Mouse (Mus musculus): Measurements from ENCODE around the gene Hs3st5.

The Hs3st5 gene

DNA sequence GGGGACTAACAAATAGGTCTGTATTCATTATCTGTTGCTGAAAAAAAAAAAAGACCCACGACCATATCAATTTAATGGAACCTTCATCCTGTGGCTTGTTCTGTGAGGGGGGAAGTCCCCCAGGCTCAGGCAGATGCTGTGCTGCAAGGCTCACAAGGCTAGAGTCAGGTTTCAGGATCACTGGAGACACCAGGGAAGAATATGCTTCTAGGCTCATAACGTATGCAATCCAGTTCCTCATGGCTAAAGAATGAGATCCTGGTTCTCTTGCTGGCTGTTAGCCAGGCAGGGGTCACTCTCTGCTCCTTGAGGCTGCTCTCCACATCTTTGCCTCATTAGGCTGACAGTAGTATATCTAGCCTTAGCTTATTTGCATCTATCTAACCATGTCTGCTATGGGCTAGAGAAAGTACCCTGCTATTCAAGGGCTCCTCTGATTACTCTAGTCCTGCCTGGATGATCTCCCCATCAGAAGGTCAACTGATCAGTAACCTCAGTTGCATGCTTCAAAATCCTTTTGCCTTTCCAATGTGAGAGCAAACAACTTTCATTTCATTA is 294.4 kb downstream of the Hs3st5 start:
- DNase-seq (ENCODE audit: low spot score), result no peak

DNA sequence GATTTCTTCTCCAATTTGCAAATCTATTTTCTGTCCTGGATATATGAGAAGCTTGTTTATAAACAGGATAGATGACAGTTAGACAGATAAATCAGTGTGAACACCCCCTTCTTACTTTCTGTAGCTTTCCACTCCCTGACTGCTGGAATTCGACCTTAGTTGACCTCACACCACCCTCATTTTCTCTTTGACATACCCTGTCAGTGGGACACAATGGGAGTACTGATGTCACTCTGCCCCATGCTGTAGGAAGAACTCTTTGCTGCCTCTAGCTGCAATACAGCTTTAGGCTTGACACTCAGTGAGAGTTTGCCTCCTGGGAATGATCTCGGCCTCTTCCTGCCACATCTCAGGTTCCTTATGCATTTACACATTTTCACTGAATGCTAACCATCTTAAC is 297.1 kb downstream of the Hs3st5 start:
- no peak for DNase-seq (ENCODE audit: low spot score)

DNA sequence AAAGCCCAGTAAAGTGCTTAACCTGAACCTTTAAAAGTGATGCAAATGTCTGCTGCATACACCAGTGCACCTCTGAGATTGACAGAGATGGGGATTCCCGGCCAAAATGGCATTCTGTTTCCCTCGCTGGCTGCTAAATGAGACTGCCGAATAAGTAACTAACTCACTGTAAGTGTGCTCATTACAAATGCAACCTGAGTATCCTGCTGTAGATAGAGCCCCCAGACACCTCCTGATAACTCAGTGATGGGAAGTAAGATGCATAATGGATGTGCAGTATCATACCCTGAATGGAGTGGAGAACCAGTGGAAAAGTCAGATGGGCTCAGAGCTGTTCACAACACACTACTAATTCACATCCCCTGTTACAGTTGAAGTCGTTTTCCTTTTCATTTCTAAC is 298.7 kb downstream of the Hs3st5 start:
- DNase-seq (ENCODE audit: low spot score), result no peak

DNA sequence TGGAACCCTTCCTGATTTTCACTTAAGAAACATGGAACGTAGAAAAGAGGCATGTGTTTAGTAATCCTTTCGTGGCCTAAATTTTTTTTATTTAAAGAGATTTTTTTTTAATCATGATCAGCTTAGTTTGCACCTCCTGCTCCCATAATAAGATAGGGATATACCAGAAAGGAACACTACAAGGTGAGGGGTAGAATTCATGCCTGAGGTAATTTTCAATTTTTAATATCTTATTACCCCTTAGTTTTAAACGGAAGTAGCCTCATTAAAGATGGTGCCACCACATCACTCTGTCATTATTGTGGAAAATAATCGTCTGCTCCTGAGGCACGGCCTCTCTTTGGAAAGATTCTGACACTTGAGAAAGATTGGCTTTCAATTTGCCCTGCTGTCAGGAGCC is 299.2 kb downstream of the Hs3st5 start:
- no peak for DNase-seq (ENCODE audit: low spot score)

DNA sequence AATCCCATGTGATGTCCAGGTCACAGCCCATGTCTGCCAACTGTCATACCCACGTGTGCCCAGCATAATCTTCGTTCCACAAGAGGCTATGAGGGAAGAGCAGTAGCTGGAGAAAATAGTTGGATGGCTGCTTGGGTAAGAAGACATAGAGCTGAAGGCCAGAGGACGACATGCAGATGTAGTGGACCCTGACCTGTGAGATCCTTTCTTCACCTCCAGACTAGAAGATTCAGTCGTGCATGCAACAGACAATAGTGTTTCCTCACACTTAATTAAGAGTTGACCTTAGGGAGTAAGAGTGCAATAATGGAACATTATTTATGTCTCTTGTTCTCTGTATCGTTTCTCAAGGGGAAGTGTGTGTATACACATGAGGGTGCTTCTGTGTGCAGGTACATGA is 300.4 kb downstream of the Hs3st5 start:
- no peak for DNase-seq (ENCODE audit: low spot score)

DNA sequence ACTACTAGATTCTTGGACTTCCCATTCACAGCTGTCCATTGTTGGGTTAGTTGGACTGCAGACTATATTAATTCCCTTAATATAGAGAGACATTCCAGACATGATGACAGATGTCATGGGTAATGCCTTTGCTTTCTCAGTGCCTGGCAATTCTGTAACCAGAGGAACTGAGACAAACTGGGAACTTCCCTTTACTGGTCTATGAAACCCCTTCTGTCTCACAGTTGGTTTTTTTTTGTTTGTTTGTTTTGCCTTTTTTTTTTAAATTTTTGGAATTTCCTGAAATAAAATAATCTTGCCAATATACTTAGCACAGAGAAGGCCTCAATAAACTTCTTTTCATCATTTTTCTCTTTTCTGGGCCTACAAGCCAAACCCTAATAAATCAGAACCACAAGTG is 312.3 kb downstream of the Hs3st5 start:
- DNase-seq (ENCODE audit: low spot score), result no peak

DNA sequence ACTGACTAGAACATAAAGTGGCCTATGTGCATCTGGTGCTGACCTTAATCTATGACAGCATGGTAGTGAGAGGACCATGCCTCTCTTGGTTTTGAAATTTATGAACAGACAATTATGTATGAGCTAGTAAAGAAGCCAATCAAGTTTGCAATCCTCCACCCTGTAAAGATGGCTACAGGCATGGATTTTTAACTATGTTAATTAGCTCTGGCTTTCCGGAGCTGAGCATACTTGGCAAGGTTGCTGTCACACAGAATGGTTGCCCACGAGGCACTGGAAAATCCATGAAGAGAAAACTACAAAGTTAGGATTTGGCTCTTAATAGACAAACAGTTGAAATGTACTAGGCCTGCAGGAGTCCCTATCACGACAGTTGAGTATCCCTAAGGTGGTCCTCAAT is 322.5 kb downstream of the Hs3st5 start:
- no peak for DNase-seq (ENCODE audit: low spot score)

DNA sequence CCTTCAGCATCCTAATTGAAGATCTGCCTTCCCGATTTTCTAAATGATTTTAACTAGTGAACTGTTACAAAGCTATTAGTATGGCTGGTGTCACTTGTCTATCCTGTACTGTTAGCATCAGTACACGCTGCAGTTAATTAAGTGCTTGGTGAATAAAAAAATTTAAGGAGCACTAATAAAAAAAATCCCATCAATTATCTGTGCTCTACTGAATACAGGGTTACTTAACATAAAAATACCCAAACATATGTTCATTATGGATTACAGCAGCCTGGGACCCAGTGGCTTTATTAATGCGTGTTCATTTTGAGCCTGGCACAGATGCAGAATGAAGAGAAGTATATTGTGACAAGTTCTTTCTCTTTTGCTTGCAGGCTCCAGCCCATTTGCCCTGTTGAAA is 325.6 kb downstream of the Hs3st5 start:
- no peak for DNase-seq (ENCODE audit: low spot score)

DNA sequence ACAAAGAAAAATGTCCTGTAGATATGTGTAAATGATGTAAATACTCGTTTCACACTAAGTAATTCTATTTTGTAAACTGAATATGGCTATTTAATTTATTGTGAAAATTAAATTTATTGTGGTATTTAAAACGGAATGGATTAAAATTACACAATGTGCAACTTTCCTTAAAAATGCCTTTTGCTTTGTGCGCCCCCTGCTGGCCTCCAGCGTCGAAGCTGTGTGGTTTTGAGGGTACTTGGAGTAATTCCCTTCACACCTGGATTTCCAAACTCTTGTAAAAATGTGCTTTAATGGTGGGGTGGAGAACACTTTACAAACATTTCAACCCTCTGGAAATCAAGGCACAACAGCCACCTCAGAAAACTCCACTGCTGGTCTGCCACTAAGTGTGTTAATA is 327.6 kb downstream of the Hs3st5 start:
- peak; percentile 67 for DNase-seq (ENCODE audit: low spot score)

DNA sequence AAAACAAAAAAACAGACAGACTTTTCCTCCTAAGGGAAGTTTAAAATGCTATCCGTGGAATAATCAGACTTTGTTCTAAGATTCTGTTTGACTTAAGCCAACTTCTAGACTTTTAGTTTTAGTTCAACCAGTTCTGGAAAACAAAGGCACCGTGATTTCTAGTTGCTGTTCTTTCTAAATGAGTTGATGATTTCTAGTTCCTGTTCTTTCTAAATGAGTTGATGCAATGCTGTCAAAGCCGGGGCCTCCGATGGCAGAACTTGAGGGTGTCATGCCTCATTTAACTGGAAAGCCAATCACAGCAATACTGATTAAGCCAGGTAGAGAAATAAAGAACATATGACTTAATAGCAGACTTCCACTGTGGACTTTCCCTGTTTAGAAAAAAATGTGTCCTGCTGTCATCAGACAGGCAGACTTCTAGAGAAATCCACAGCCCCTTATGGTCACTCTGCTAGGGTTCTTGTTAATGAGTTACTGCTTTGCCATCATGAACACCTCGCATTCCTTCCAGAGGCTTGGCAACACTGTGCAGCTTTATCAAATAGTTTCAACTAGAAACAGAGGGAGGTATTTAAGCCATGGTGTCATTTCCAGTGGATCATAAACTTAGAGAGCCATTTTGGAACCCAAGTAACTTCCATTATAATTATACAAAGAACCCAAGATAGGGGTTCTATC is 329.4 kb downstream of the Hs3st5 start:
- no peak for DNase-seq (ENCODE audit: low spot score)

DNA sequence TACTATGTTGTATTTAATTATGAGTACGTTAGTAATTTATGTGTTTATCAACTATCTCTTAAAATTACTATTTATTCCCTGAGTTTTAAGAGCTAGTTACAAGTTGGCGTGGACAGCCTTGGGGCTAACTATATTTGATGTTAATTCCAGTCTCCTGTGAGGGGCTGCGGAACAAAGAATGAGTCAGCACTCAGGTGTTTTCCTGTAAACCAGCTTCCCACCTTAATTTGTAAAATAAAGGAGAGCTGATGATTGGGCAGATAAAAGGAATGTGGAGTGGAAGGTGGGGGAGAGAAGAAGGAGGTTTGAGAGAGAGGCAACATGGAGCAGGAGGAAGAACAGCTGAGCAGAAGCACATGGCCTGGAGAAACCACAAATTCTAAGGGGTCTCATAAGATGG is 343.6 kb downstream of the Hs3st5 start:
- no peak for DNase-seq (ENCODE audit: low spot score)

DNA sequence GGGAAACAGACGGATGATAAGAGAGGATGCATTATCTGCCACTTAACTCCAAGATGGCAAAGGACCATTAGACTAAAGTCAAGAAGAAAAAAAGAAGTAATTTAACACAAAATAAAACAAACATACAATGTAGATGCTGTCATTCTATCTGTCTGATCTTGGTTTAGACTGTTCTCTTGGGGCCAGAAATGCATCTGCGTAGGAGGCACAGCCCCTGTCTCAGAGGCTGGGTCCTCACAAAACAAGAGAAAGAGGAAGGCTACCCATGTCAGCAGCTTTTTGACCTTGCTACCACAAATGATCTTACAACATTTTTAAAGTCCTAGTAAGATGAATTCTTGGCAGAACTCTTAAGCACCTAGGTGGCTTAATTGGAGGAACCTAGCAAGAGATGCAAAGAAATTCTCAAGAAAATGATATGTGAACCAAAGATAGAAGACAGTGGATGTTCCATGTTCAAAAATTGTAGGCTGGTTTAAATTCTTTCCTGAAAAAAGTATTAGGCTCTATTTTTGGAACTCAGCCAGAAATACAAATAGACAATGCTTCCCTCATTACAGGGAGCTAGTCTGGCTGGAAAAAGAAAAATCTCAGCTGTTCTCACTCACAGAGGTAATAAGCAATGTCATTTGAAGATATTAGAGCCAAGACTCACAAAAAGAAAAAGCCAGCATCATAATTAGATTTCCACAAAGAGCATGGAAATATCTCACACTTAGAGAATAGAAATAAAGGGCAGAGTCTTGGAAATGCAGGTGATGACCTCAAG is 355.7 kb downstream of the Hs3st5 start:
- DNase-seq (ENCODE audit: low spot score), result no peak

Measured in testis, postnatal 10 days (tissue).